Mouse (Mus musculus) cerebellum, adult 9-11 months (tissue): ENCODE data around the gene Dalrd3.

Experiments used
- DNase-seq: peaks from one replicate; pipeline ENCODE4 v3.0.0; 2022

Gene Dalrd3

DNA sequence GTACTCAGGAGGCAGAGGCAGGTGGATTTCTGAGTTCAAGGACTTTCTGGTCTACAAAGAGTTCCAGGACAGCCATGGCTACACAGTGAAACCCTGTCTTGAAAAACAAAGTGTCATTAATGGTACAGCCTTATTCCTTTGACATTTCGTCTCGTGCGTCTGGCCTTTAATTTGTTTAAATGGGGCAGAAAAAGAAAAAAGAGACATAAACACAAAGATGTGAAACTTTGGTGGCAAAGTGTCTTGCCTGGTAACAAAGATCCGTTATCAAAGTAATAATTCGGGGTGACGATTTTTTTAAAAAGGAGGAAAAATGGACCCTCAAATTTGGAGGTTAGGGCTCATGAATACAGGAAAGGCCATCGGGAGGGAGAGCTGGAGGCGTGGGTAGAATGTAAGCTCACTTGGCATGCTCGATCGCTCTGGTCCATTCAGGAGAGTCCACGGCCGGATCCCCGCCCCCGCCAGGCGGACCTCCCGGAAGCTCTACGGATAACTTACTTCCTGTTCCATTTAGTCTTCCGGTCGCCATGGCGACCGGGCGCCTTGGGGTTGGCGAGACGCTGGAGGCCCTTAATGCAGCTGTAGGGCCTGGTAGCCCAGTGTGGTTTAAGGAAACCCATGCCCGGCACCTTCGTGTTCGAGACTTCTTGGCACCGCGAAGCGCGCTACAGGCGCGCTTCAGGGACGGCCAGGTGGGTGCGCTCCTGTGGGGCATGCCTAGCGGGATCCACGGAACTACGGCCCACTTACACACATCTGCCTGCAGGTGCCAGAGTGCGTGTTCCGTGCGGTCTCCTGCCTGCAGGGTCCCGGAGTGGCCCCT, at the start of gene Dalrd3:
Gene Dalrd3, plus strand, starts transcription at position 506 of the 826 bp plus-strand sequence.
- peak; percentile 93 for DNase-seq

DNA sequence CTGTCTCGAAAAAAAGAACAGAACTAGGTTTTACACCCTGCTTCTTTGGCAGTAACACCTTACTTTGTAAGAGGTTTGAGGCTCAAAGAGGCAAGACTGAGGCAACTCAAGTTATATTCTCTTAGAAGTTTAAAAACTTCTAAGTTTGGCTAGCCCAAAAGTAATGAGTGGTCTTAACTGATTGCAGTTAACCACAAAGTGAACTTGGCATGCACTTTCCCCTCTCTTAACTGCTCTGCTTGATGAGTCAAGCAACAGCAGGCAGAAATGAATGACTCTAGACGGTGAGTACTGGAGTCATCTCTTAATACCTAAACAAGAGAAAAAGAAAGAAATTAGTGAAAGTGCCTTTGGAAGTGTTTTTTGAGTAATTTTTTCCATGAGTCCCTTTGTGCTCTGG, 48.1 kb upstream of the Dalrd3 start:
- DNase-seq = no peak

DNA sequence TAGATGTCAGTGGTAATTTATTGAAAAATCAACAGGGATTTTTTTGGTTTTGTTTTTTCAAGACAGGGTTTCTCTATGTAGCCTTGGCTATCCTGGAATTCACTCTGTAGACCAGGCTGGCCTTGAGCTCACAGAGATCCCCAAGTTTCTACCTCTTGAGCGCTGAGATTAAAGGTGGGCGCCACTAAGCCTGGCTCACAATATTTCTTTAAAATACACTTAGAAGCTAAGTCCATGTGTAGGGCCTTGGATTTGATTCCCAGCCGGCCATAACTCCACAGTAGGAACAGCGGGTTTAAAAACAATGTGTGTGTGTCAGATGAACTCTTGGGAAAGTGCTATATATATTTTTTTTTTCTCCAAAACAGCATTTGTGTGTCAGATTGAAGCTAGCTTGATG, 46.3 kb upstream of the Dalrd3 start:
- no peak for DNase-seq

DNA sequence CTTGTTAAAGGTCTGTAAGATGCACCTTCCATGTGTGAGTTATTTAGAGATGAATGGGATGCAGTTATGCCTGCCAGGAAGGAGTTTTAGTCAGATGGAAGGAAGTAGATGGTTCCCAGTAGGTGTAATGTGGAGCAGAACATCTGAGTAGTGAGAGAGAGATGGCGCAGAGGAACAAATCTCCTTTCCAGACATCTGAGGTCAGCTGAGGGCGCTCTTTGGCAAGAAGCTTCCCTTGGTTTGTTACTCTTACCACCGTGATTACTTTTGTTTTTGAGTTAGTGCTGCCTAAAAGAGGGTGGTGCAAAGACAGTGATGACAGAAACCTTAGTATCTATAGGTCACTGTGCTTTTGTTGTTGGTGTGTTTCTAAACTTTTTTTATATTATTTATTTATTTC, 44.3 kb upstream of the Dalrd3 start:
- no peak for DNase-seq

DNA sequence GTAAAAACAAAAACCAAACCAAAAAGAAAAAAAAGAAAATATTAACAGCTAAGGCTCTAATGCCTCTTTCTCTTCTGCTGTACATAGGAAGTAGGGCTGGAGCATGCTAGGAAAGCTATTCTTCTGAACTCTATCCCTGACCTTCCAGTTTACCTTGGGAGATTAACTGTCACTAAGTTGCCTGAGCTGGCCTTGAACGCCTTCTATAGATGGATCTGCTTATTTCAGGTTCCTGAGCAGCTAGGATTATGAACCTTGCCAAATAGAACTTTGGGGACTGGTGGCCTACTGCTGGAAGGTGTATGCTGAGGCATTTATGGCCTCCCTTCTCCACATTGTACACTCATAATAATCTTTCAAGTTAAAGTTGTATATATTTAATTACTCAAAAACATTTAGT, 38.7 kb upstream of the Dalrd3 start:
- DNase-seq = no peak

DNA sequence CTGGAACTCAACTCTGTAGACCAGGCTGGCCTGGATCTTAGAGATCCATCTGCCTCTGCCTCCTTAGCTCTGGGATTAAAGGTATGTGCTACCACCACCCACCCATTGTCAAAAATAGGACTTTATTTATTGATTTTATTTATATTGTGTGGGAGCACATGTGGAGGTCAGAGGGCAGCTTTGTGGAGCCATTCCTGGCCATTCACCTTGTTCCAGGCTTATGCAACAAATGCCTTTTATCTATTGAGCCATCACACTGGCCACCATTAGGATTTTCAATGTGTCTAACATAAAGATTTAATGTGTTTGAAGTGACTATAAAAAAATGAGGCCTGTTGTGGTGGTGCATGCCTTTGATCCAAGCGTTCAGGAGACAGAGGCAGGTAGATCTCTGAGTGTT, 38.2 kb upstream of the Dalrd3 start:
- no peak for DNase-seq

DNA sequence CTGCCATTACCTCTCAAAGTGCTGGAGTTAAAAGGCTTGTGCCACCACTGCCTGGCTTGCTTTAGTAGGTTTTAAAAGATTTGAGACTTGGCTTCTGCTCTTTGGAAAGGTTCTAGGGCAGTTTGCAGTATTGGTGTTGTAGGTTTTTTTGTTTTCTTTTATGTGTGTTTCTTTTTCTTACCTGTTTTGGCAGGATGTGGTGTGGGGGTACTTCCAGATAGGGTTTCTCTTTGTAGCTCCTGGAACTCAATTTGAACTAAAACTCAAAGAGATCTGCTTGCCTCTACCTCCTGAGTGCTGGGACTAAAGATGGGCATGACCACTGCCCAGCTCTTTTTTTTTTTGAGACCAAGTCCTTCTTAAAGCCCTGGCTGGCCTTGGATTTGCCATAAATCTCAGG, 28.8 kb upstream of the Dalrd3 start:
- no peak for DNase-seq

DNA sequence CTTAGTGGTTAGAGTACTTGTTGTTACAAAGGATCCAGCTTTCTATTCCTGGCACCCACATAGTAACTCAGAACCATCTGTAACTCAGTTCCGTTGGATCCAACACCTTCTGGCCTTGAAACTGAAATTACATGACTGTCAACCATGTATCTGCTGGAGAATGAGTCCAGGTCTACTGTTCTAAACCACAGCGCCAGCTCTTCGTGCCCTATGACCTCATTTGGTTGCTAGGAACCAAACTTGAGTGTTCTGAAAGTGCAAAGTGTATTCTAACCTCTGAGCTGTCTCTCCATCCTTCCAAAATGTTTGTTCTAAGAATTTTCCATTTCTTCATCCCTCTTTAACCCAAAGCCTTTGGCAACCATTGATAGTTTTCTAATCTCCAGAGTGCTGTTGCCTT, 23.7 kb upstream of the Dalrd3 start:
- no peak for DNase-seq

DNA sequence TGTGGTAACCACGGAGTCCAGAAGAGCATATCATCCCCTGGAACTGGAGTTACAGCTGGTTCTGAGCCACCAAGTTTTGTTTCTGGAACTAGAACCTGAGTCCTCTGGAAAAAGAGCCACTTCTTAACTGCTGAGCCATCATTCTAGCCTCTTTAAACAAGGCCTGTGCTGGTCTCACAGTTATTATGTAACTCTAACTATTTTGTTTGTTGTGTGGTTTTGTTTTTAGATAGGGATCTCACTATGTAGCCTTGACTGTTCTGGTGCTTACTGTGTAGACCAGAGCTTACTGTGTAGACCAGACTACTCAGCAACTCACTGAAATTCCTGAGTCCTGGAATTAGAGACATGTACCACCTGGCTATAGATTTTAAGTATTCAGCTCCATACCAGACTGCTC, 22.8 kb upstream of the Dalrd3 start:
- no peak for DNase-seq

DNA sequence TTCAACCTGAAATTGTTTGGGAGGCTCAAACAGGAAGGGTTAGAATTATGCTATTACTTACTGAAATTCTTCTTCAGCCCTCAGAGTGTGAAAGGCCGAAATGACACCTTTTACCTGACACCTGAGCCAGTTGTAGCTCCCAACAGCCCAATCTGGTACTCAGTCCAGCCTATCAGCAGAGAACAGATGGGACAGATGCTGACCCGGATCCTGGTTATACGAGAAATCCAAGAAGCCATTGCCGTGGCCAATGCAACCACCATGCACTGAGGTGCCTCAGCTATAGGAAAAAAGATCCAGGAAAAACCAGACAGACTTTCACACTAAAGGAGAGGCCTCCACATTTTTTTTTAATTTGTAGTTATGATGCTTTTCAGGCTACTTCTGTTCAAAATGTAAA, 10.5 kb upstream of the Dalrd3 start:
- DNase-seq = peak; percentile 17

DNA sequence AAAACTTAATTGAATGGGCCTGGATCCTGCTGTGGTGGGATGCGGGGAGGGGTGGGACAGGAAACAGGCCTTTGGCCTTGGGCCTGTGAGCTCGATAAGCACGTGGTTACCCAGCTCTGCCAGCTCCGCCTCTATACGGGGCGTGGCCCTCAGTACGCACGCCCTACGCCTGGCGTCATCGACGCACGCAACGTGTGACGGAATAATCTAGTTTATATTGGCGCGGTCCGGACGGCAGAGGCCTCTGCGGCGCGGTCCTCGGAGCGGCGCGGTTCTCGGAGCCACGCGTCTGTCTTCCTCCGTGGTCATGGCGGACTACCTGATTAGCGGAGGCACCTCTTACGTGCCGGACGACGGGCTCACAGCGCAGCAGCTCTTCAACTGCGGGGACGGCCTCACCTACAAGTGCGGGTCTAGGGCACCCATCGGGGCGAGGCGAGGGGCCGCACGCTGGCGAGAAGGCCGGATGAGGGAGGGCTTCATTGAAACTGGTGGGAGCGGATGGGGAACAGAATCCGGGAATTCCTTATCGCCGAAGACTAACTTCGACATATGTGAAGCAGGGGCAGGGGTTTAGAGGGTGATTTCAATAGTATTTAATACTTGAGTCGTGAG, 9.4 kb upstream of the Dalrd3 start, which contains the start of gene Impdh2:
Gene Impdh2, plus strand, starts transcription at position 60 of the 615 bp plus-strand sequence.
- DNase-seq = peak; percentile 94

DNA sequence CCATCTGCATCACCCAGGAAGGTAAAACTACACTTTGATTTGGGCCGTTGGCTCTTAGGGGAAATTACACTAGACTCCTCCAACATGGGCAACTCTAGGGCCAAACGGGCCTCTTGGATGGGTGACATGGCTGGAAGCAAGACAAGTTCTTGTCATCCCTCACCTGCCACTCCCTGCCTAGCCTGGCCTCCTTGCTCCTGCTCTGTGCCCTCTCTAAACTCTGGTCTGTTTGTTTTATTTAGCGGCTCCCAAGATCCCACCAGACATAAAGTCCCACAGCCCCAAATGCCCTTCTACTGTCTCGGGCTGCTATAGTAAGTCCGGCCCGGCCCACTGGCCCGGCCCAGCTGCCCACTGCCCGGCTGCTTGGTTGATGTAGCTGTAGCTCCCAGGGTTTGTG, 6.0 kb upstream of the Dalrd3 start:
- peak; percentile 42 for DNase-seq

DNA sequence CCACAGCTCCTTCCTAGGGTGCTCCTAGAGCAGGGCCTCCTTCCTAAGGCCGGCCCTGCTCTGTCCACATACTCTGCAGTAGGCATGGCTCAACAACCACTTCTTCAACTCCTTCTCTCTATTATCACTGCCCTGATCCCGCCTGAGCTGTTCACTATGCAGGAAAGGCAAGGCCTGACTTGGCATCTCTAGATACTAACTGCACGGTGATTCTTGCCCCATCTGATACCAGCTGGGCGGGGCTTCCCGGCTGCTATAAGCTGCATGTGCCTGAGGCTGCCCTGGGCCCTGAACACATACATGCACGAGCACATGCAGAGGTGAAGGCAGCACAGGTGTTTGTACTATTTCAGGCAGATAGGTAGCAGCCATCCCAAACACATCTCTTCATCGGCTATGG, 5.6 kb upstream of the Dalrd3 start:
- no peak for DNase-seq

DNA sequence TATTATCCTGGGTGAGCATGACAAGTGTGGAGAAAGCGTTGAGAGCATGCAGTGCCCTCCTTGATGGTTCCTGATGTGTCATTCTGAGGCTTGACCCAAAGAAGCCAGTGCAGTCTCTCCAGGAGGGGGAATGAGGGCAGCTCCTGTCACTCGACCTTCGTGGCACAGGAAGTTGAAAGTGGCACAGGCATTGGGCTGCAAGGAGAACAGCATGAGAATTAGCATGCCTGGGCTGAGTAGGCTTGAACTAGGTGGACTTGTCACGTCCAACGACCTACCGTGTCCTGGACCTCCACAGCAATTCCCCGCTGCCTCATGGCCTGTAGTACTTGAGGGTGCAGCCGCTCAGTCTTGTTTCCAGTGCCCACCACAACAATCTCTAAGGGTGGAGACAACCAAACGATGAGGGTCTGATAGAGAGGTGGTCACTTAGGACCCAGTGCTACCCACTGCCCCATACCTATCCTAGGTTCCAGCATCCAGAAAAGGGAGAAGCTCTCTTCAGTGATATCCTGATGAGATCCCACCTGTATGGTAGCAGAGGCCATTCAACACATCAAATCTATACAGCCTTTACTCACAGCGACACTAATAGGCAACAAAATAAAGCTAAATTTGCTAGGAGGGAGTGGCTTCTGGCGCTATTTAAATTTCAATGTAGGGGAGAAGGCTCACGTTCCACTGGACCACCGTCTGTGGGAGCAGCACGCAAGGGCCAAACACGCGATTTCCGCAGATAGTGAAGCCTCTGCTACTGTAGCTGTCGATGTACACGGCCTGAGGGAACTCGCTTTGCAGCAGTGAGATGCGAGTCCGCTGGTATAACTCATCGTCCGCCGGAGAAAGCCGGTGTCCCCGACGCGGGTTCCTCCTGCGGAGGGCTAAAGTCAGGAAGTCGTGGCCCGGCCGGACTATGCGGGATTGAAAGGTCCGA, 3.5 kb upstream of the Dalrd3 start:
- DNase-seq = peak; percentile 46

DNA sequence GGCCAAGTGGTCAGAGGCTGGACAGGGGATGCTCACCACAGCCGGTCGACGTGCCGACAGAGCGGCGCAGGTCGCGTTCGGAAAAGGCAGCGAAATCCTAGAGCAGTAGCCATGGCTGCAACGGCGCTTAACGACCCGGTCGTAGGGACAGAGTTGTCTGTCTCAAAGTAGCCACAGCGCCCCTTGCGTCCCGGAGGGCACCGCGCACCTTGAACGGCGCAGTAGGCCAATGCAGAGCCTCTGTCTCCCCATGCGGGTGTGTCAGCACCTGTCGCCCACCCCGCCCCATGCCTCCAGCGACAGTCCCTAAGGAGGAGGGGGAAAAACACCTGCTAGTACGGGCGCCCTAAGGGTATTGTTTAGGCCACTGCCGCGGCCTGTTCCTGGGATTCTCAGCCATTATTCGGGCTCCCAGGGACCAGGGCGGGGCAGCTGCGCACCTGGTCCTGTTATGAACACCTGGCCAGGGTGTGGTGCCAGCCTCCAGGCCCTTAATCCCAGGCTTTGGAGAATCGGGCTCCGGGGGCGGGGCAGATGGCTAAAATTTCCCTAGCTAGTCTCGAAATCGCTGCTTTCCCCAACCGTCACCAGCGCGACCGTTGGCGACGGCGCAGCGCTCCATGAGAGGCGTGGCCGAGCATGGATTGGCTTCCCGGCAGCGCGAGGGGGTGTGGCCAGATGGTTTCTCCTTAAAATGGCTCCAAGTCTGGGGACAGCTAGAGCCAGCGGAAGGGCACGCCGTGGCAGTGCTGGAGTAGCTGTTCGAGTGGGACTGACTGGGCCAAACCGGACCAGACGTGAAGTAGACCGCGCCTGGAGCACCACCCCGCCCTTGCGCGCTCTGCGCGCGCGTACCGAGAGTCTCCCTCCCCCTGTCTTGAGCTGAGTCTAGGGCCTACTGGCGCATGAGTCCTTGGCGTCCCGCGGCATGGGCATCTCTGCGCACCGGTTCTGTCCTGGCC, 2.6 kb upstream of the Dalrd3 start, which contains the start of gene Ndufaf3:
Gene Ndufaf3, minus strand, starts transcription at position 620 of the 962 bp plus-strand sequence.
- peak; percentile 96 for DNase-seq

DNA sequence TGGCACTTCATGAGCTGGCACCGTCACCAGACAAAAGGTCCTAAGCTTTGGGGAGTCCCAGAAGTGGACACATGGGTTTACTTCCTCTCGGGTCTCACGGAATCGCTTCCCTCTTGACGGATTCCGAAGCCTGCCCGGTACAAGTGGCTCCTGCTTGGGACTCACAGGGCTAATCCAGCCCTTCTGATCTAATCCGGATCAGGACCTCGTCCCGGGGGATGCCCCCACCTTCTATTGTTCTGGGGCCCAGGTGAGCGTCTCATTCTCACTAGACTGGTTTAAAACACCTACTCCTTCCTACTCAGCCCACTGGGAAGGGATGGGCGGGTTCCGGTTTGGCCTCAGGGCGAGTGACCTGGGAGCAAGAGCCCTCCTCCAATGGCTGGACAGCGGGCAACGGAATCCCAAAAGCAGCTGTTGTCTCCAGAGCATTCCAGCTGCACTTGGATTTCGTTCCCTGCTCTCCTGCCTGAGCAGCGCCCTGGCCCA, 1.7 kb upstream of the Dalrd3 start:
- DNase-seq = no peak

DNA sequence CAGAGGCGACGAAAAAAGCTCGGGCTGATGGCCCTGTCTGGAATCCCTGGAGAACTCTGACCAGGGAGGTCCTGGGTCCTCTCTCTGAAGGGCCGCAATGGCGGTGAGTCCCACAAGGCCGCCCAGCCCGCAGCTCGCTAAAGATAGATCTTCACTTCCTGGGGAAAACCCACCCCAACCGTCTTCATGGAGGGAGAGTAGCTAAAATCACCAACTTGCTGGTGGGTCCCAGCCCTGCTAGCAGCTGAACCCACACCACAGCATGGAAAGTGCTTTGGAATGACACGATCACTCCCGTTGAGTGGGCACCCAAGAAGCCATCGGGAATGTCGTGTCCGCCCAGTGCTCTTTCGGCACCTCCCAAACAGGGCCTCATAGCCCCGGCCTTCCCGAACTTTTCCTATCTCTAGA, 1.2 kb upstream of the Dalrd3 start:
- peak; percentile 56 for DNase-seq

DNA sequence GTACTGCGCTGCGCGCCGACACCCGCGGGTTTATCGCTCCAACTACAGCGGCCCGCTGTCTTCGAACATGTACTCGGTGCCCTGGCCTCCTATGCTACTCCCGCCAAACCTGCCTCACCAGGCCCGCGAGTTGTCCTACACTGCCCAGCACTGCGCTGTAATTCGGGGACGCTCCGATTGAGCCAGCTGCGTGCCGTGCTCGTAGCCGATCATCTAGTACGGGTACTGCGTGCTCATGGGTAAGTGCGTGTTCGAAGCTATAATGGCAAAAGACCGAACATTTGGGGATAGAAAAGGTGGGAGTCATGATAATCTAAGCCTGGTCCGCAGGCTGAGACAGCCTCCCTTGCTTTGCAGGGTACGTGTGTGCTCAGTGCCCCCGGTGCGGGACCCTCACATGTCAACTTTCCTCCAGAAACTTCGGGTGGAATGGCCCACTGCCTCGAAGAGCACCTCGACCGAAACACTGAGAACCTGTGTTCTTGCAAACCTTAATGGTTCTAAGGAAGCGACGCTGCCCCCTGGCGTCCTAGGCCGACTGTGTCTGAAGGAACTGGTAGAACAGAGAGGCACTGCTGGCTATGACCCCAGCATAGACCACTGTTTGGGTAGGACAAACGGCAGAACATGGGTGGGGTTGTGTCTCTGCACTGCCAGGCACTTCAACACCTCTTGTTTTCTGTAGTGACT, 666 bp downstream of the Dalrd3 start:
- DNase-seq = peak; percentile 74

DNA sequence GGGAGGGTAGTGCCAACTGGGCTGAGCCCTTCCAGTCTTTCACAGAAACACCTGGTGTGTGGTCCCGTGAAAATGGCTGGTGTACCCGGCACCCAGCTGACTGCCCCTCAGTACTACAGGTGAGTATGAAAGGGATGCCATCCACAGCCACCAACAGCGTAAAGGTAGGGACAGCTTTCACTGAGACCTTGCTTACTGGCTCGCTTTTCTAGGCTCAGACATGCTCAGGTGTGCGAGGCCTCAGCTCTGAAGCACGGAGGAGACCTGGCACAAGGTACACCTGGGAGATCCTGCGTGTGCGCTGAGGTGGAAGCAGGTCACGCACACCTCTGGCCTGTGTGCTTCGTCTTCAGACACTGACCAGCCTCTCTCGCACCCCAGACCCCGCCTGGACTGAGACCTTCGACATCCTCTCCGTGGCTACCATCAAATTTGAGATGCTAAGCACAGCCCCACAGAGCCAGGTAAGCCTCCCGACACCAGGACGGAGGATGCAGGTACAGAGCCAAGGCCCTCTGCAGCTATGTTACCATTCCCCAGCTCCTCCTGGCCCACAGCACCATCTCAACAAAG, 1.8 kb downstream of the Dalrd3 start:
- peak; percentile 38 for DNase-seq

DNA sequence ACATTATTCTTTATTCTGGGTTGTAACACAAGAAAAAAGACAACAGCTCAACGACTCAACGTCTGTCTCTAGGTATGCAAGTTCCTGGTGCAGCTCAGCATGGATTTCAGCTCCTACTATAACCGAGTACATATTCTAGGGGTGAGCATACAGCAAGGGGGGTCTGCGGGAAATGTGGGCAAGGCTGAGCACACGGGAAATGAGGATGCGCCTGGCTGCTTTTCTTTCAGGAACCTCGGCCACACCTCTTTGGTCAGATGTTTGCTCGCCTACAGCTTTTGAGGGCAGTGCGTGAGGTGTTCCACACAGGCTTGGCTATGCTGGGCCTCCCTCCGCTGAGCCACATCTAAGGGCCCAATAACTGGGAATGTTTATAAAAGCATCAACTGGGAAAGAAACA, 2.6 kb downstream of the Dalrd3 start:
- peak; percentile 23 for DNase-seq
